ENCODE assay signal across 12 mouse cellular contexts in genomic region chr17:5001531-5002131, GRCm38 (mm10). TPM values are rescaled to one million over a fixed set of nuclear protein-coding genes. Genes with fewer than 3 reads are reported as not detected.
DNase-seq lines count a peak whose midpoint lies in the region; ATAC-seq lines count a peak whose summit lies in the region.
"Had no signal": no experiment of that assay in that cellular context is flagged by ENCODE, and none has a peak within 500 bp of the region (broad histone marks: within the 10 kb centered on the region; RNA-seq: fewer than 3 reads in every experiment).

No protein-coding gene starts in this region.

- H3K9ac ChIP-seq in kidney, embryonic 14.5 days (ENCODE audit: low read depth, low read length), result no peak overlapping the region
- no peak overlapping the region for H3K9ac ChIP-seq in hindbrain, embryonic 15.5 days

- no peak overlapping the region for H3K27ac ChIP-seq in kidney, embryonic 14.5 days (ENCODE audit: low read depth, low read length)
- no peak overlapping the region for H3K27ac ChIP-seq in hindbrain, embryonic 15.5 days (replicated peaks)
- H3K27ac ChIP-seq: forebrain, embryonic 15.5 days had no signal

- H3K9me3 ChIP-seq in kidney, embryonic 14.5 days (ENCODE audit: control insufficient read depth, low read length), result no peaks in the 10 kb centered on the region
- H3K9me3 ChIP-seq in hindbrain, embryonic 15.5 days, result no peaks in the 10 kb centered on the region
- H3K9me3 ChIP-seq: forebrain, embryonic 15.5 days; megakaryocyte, embryonic 14.5 days had no signal

- no peak overlapping the region for H3K4me3 ChIP-seq in kidney, embryonic 14.5 days (ENCODE audit: low read length)
- H3K4me3 ChIP-seq in hindbrain, embryonic 15.5 days, result no peak overlapping the region

- WGBS in kidney, embryonic 14.5 days, result 53% methylated on average over 9 of the region's 9 CpGs
- 26% methylated on average over 9 of the region's 9 CpGs for WGBS in hindbrain, embryonic 15.5 days

- peak; percentile 55 for DNase-seq in cerebellum, adult 9-10 months
- no peak for DNase-seq in cerebellum, postnatal 4 days (ENCODE audit: low spot score in 2 of 2)
- DNase-seq in kidney, postnatal 10 days, result peak; percentile 46
- peak; percentile 48 for DNase-seq in Muller cell, postnatal 12 days (ENCODE audit: inconsistent ontology term)
- no peak for DNase-seq in right cerebral cortex, postnatal 4 days
- DNase-seq in left cerebral cortex, adult 9 months (ENCODE audit: low spot score in 2 of 2), result no peak
- DNase-seq: cerebellum, postnatal 36 days had no signal

- no peaks in the 10 kb centered on the region for H3K36me3 ChIP-seq in kidney, embryonic 14.5 days (ENCODE audit: control insufficient read depth, insufficient read depth, low read length)
- H3K36me3 ChIP-seq in hindbrain, embryonic 15.5 days, result no peaks in the 10 kb centered on the region
- H3K36me3 ChIP-seq: forebrain, embryonic 15.5 days had no signal

- H3K27me3 ChIP-seq in kidney, embryonic 14.5 days (ENCODE audit: control insufficient read depth, insufficient read depth, low read length), result no peaks in the 10 kb centered on the region
- no peaks in the 10 kb centered on the region for H3K27me3 ChIP-seq in hindbrain, embryonic 15.5 days
- H3K27me3 ChIP-seq: forebrain, embryonic 15.5 days; megakaryocyte, embryonic 14.5 days had no signal

- ATAC-seq in kidney, embryonic 14.5 days (ENCODE audit: low FRiP score, low TSS enrichment), result no peak
- no peak for ATAC-seq in hindbrain, embryonic 15.5 days (ENCODE audit: low FRiP score, low read depth)
- ATAC-seq: forebrain, embryonic 15.5 days; intestine, postnatal 0 days had no signal

- peaks cover 59% of the 10 kb centered on the region for H3K4me1 ChIP-seq in kidney, embryonic 14.5 days (ENCODE audit: control insufficient read depth, insufficient read depth, low read length)
- H3K4me1 ChIP-seq in hindbrain, embryonic 15.5 days (replicated peaks), result peaks cover 76% of the 10 kb centered on the region

- no peak overlapping the region for H3K4me2 ChIP-seq in kidney, embryonic 14.5 days (replicated peaks; ENCODE audit: low read depth, low read length)
- H3K4me2 ChIP-seq in hindbrain, embryonic 15.5 days, result peak overlapping the region; percentile 47

RNA-seq across cellular contexts. Expression of gene Arid1b, which starts 7.5 kb away (rescaled TPM):
- polyA plus RNA-seq in kidney, embryonic 14.5 days (2014; fragmentation: Nextera tagmentation; extraction: Ambion mirVana), result 17.1 and 19.2 TPM in 2 replicates
- polyA plus RNA-seq in hindbrain, embryonic 15.5 days (2015; fragmentation: Nextera tagmentation; extraction: Ambion mirVana), result 12.5 and 14.3 TPM in 2 replicates

Comparison
In these comparisons a context has a peak if more than half of its experiments do, and no peak if none do; other contexts are left out.
1. DNase-seq: peak in cerebellum, adult 9-10 months (single experiment), kidney, postnatal 10 days (single experiment) and Muller cell, postnatal 12 days (single experiment); none in cerebellum, postnatal 4 days (0 of 2), right cerebral cortex, postnatal 4 days (single experiment) and left cerebral cortex, adult 9 months (0 of 2).